Mouse (Mus musculus) thymus, postnatal 25 days (tissue): ENCODE results near the gene Btnl10.
"Not testable (repeated sequence)": the region's sequence is repeated elsewhere in the genome, so short reads cannot be mapped to it uniquely, and the experiment has no call there.

Experiments
- DNase-seq: peaks from one replicate; pipeline ENCODE4 v3.0.0; 2022

The Btnl10 gene

DNA sequence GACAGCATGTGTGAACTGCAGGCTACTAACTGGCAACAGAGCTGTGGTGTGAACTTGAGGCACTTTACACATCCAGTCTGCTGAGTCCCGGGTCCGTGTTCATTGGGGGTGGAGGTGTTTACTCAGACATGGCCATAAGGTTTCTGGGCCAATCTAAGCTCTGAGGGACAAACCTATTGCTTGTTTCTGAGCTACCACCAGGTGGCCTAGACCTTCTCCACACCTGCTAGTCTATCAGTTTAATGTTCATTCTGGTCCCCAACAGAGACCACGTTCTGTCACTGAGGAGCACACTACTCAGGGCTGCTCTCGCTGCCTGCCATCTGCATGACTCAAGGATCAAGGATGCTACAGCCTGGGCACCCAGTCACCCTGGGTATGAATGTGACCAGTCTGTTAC lies 13.9 kb downstream of the Btnl10 start:
- DNase-seq: no peak

DNA sequence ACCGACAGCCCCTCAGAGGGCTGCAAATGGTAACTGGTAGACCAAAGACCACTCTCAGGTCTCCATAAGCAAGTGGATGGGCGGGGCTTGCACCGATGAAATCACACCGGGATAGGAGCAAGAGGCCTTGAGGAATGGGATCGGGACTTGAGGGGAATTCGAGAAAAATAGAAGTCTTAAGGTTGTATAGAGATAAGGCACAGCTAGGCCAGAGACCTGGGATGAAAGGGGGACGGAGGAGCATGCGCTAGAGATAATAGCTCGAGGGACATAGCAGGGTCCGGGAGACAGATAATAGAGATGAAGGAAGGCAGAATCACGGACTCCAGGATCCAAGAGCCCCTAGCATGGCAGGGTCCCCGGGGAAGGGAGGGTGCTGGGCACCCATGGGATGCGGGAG lies 20.2 kb downstream of the Btnl10 start:
- no peak for DNase-seq

DNA sequence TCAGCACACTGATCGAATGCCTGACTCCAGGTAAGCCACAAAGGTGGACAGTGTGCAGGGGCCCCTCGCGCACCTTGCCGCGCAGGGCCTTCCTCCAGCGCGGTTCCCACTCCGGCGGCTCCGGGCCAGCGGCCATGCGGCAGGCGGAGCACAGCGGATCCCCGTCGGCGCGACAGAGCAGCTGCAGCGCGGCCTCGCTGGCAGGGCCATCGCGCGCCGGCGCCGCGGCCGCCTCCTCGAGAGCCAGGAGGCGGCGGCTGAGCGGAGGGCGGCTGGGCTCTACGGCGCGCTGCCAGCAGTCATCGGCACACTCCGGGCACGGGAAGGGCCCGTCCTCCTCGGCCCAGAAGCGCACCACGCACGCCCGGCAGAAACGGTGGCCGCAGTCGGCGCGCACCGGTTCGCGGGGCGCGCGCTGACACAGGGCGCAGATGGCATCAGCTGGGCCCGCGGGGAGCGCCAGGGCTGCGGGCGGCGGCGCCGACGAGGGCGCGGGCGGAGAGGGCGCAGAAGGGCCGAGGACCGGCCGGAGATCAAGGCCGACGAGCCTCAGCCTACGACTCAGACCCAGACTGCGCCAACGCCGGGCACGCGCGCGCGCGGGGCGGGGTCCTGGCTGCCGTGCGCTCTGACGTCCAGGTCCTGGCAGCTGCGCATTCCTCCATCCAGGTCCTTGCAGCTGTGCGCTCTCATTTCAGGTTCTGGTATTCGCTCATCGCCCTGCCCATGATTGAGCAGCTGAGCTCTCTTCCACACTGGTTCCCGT lies 20.8 kb downstream of the Btnl10 start, which contains the start of gene Rnf187:
TSS of gene Rnf187 (minus strand) at position 595 of the 766 bp plus-strand sequence.
- DNase-seq: peak; percentile 90

DNA sequence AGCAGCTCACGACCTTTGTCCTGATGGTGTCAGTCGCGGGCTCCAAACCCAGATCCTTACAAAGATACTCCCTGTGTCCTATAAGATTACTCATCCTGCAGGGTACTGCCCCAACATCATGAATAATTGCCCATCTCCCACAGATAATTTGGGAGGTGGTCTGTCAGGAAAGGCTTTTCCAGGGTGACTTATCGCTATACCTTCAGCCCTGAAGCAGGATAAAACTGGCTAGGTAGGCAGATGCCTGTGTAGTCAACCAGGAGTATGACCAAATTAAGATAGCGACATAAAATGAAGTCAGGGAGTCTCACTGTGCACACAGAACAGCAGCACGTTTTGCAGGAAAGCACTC lies 21.4 kb downstream of the Btnl10 start:
- no peak for DNase-seq

DNA sequence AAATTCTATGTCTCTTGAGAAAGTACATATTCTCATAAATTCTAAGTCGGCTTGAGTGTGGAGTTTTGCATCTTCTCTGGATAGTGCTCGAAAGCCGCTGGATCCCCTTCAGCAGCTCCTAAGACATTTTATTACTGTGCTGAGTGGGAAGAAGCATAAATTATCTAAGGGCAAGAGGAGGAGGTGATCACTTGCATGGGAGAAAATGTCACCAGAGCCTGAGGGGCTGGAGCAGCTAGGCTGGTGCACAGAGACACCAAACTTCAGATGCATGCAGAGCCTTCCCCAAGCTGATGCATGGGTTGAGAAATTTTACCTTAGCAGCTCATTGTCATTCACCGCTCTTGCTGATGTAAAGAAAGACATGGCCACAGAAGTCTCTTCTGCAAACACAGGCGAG lies 26.4 kb downstream of the Btnl10 start:
- DNase-seq: no peak

DNA sequence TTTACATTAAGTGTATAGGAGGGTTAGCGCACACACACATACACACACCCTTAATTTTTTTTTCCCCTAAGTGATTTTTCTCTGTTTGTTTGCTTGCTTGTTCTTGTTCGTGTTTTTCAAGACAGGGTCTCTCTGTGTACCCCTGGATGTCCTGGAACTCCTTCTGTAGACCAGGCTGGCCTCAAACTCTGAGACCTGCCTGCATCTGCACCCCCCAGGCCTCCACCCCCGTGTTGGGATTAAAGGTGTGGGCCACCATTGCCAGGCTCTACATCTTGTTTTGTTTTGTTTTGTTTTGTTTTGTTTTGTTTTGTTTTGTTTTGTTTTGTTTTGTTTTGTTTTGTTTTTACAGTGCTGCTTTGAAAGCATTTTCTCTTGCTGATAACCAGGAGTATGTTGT lies 29.6 kb downstream of the Btnl10 start:
- DNase-seq: no peak

DNA sequence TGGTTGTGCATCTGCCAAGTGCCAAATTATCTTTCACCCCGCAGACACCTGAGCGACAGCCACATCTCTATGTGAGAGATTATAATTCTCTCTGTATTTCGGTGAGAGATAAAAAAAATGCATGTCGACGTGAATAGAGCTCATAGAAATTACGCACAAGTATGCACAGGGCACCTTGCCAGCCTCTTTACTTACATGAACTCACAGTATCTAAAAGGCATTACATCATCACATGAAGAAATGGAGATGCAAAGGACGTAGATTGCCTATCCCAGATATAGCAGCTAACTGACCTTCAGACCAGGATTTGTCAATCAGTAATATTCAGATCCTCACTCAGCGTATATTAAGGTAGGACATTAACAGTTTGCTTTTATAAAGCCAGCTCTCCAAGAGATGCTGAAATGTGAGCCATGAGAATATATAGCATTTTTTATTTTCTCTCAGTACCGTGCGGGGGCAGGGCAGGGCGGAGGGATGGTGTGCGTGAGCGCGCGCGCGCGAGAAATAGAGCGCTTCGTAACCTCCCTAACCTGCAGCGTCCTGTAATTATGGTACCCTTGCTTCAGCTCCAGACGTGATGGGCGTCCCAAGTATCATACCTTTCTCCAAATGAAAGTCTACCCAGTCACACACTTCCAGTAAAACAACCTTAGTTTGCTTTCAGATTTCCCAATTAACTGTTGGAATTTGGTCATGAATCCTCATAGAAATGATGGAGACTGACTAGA lies 30.3 kb downstream of the Btnl10 start:
- DNase-seq: peak; percentile 59

DNA sequence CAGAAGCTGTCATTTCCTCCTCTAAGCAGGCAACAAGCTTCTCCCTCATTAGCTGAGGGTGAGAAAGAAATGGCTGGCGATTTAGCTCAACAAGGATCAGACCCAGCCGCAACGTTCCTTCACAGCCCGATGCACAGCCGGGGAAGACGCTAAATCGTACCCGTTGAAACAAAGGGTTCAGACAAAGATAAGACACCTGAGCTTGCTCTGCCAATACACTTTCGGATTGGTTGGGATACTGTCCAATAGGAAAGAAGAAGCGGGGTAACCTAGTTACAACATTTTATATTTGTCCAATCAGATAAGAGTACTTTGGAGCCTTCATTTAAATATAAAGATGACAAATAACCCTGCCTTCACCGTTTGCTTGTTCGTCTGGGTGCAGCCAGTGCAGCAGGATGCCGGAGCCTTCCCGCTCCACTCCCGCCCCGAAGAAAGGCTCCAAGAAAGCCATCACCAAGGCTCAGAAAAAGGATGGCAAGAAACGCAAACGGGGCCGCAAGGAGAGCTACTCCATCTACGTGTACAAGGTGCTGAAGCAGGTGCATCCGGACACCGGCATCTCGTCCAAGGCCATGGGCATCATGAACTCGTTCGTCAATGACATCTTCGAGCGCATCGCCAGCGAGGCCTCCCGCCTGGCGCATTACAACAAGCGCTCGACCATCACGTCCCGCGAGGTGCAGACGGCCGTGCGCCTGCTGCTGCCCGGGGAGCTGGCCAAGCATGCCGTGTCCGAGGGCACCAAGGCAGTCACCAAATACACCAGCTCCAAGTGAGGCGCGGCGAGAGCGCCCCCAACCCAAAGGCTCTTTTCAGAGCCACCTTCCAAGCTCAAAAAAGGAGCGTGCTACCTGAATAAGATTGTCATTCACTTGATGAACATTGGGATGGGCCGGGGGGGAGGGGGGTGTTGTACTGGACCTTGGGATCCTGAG lies 31.1 kb downstream of the Btnl10 start, which contains the start of gene Hist3h2ba:
TSS of gene Hist3h2ba (plus strand) at position 379 of the 938 bp plus-strand sequence.
- DNase-seq: peak; percentile 81

DNA sequence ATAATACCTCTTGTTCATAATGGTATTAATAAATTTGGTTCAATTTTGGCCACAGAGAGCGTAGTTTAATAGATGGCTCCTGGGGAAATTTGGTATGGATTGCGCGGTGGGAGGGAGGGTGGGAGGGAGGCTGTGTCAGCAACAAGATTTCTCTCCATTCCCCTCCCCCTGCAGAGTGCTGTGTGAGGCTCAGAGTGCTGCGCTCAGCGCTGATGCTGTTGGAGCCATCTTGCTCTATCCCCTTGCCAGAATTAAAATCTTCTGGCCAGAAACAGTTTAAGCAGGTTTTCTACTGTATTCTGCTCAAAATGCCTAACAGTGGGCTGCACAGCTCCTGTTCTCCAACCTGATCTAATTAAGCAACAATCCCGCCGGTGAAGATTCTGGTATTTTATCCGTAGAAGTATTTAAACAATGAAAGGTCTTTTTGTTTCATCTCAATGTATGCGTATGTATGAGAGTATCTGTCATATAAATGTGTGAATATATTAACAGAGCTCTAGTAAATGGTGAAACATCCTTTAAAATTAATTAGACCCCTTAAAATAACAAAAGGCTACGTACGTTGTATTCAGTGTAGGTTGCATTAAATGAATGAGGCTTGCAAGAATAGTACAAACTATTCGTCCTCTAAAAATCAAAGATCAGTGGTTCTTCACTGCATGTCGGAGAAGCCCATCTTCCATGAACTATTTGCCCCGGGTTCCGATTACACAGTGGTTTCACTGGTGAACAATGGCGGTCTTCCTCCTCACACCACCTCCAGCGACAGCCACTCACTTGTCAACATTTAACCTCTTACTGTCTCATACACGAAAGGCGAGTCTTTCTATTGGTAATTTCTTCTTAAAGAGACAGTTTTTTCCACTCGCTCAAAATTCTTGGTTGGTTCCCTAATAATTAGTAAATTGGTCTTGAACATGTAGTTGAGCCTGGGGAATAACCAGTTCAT lies 32.0 kb downstream of the Btnl10 start:
- DNase-seq: no peak

DNA sequence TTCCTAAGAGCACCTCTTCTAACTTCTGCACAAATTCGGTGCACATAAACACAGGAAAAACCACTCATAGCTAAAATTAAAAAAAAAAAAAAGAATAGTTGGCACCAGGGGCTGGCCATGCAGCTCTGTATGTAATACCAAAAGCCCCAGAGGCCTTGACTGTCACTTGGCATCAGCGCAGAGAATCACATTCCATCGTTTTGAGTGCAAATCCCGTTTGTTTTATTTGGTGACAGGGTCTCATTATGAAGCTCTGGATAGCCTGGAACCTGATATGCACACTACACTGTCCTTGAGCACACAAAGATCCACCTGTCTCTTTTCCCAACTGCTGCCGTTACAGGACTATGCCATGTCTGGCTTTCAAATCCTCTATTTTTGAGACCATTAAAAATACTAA lies 33.5 kb downstream of the Btnl10 start:
- no peak for DNase-seq

DNA sequence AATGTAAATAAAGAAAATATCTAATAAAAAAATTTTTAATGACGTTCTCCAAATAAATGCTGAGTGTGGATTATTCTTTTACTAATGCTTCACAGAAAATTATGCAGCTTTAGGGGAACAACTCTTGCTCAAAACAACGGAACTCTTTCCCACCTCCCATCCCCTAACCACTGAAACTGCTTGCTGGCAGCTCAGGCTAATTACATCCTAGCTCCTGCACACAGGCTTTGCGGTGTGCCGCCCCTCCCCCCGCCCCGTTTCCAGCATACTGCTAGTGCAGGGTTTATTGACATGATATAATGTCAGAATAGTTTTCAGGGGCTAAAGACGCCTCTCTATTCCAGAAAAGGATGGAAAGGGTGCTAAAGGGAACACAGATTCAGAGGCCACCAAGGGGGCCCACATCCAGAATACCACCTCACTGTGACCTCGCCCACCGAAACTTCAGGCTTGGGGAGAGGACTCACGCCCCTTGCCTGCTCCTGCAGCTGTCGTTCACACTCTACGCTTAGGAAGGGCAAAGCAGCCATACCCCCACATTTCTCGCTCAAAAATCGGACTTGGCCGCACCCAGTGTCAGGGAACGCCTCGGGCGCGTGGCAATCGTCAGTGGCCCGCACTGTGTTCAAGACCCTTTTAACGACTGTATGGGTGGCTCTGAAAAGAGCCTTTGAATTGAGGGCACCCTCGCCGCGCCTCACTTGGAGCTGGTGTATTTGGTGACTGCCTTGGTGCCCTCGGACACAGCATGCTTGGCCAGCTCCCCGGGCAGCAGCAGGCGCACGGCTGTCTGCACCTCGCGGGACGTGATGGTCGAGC lies 35.9 kb downstream of the Btnl10 start:
- DNase-seq: peak; percentile 67

DNA sequence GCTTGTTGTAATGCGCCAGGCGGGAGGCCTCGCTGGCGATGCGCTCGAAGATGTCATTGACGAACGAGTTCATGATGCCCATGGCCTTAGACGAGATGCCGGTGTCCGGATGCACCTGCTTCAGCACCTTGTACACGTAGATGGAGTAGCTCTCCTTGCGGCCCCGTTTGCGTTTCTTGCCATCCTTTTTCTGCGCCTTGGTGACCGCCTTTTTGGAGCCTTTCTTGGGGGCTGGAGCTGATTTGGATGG lies 36.4 kb downstream of the Btnl10 start:
- not testable (repeated sequence) for DNase-seq

DNA sequence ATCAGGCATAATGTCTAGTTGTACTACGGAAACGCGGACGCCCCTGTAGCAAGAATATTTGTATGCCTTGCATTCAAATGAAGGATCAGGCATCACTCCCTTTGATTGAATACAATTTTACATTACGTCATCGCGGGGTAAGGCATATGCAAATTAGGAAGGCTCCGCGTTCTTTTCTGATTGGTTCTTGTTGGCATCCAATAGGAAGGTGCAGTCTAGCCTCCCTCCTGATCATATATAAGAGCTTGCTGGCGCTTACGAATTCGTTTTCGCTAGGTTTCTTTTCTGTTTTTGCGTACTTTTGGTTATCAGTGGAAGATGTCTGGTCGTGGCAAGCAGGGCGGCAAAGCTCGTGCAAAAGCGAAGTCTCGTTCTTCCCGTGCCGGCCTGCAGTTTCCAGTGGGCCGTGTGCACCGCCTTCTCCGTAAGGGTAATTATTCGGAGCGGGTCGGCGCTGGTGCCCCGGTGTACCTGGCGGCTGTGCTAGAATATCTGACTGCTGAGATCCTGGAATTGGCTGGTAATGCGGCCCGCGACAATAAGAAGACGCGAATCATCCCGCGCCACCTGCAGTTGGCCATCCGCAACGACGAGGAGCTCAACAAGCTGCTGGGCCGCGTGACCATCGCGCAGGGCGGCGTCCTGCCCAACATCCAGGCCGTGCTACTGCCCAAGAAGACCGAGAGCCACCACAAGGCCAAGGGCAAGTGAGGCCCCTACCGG lies 36.9 kb downstream of the Btnl10 start, which contains the start of the genes Hist3h2a and Trim17:
TSS of gene Hist3h2a (plus strand) at position 266 of the 723 bp plus-strand sequence.
TSS of gene Trim17 (plus strand) at position 266 of the 723 bp plus-strand sequence.
- DNase-seq: peak; percentile 83

DNA sequence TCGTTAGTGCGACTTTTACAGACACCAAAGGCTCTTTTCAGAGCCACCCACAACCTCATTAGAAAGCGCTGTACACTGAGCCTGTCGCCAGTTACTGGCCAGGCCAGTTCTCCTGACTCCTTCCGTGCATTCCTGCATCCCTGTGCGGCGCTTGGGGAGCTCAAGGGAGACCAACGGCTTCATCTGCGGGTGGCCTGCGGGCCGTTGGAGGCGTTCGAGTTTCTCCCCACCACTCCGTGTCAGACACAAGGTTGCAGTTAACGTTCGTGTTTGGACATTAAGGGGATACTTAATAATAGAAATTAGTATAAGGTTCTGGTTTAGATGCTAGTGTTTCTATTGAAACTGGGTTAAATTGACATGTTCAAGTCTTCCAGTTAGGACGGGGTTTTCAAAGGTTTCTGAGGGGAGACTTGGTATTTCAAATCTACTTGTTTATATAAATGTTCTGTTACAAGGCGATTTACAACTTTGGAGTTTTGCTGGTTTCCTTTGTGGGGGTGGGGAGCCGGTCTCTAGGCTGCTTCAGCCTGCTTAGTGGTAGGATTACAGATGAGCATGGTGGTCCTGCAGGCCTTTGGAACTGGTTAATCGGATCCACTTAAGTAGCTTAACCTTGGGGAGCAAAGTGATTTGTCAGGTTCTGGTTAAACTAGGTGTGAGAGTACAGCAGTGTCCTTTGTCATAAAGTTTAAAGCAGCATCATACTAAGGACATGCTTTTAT lies 37.6 kb downstream of the Btnl10 start:
- peak; percentile 45 for DNase-seq

DNA sequence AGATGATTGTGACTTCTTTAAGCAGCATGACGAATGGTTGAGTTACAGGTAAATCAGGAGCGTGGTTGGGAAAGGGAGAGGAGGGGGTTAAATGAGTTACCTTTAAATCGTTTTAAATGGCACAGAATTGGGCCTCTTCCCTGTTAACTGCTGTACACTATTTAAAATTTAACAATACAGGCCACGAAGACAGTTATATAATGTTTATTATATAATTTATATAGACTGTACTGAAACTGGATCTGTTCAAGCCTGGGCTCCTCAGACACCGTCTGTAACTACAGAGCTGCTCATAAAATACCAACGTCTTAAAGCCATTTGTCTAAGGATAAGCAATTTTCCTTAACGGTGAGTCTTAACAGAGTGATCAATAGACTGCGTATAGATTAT lies 38.2 kb downstream of the Btnl10 start:
- DNase-seq: no peak

DNA sequence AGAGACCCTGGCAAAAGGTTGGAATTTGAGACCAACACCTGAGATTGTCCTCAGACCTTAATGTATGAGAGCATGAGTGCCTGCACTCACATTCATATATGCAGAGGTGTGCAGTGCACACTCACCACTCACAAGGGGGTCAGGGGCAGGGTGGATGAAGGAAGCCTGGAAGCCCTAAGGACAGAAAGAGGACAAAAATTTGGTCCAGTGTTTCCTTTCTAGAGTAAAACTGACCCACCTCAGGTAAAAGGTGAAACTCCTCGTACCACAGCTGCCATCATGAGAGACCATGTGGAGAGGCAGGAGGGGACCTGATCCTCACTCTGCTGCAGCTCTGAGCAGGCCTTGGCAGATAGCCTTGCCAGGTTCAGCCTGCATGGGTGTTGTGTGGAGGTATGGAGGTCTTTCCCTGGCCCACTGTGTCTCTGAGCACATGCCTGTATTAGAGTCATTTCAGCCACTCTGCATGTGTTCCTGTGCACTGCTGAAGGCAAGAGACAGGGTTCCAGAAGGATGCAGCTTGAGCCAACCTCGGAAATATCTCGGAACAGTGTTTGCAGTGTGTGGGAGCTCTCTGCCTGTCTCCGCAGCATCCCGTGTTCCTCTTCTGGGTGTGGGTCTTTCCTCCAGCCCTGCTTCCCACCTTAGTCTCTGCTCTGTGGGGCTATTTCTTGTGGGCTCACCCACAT lies 39.7 kb downstream of the Btnl10 start:
- DNase-seq: no peak

DNA sequence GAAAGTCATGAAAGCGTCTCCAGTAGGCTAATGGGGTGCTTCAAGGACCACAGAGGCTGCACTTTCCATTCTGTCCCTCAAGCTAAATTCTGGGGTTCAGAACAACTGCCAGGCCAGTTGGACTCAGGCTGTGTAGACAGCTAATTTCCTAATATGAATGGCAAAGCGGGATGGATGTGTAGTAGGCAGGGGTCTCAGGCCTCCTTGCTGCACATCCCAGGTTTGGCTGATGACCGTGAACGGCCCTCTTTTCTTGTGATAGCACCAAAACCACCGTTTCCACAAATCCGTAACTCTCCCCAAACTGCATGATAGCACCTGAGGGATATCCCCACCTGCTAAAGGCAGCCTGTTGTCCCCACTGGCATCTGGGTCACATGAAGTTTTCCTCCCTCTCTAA lies 40.8 kb downstream of the Btnl10 start:
- no peak for DNase-seq

DNA sequence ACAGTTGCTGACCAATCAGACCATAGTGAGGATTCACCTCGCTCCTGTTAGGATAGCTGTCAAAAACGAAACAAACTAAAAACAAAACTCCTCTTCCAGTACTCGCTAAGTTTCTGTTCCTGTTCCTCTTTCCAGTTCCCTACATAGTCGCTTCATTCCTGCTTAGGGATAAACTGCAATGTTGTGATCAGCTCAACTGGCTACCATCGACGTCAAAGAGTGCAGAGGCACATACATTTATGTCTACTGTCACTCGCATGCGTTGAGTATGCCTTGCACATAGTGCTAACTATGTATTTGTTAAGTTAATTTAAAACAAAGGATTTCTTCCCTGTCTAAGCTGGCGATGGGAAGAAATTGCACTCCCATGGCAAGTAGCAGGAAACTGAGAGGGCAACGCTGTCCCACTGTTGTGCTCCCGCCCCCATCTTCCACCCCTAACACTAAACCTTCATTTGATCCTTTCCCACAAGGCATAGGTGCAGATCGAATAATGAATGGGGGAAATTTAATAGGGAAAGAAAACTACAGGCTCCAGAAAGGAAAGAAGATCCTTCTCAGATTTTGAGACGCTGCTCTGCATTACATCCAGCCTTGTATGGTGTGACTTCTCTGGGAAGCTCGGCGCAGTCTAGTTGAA lies 41.6 kb downstream of the Btnl10 start:
- no peak for DNase-seq
